Mouse (Mus musculus): ENCODE data around the gene Large1. TPM values are rescaled to one million over a fixed set of nuclear protein-coding genes. Genes with fewer than 3 reads are reported as not detected.

Large1 gene
- polyA plus RNA-seq, 1 experiment from 2014 or later: 1.1 TPM

GRCm38 (mm10) chr8:73310036-73310435 is 43.3 kb downstream of the Large1 start:
- H3K9ac ChIP-seq (replicated peaks): no peak overlapping the region

GRCm38 (mm10) chr8:73303907-73304306 is 49.4 kb downstream of the Large1 start:
- Histone ChIP-seq H3K36me3 (replicated peaks; ENCODE audit: insufficient read depth, low read length) (no peaks in the 10 kb centered on the region), H3K9ac (replicated peaks) (no peak overlapping the region), H3K27me3 (ENCODE audit: insufficient read depth, low read length) (no peaks in the 10 kb centered on the region), H3K27ac (ENCODE audit: low read depth) (no peak overlapping the region), H3K4me1 (ENCODE audit: insufficient read depth) (no peaks in the 10 kb centered on the region), H3K9me3 (ENCODE audit: low read length) (no peaks in the 10 kb centered on the region), H3K4me2 (ENCODE audit: low read depth, low read length) (no peak overlapping the region), H3K4me3 (ENCODE audit: low read depth, low read length) (no peak overlapping the region)
- TF ChIP-seq CTCF (IDR thresholded peaks at IDR 0.05; ENCODE audit: low read depth) (no peak), EP300 (IDR thresholded peaks at IDR 0.05; ENCODE audit: low read depth) (no peak)
- WGBS (ENCODE audit: insufficient replicate concordance): 68% methylated on average over 4 of the region's 4 CpGs
- ATAC-seq (no peak), DNase-seq (no peak)

More at GRCm38 (mm10) chr8:73310036-73310435, 43.3 kb downstream of the Large1 start:
- DNase-seq: no peak
- no peaks in the 10 kb centered on the region for H3K9me3 ChIP-seq (ENCODE audit: low read length)
- no peak for TF ChIP-seq EP300 (IDR thresholded peaks at IDR 0.05; ENCODE audit: low read depth)
- no peak for TF ChIP-seq CTCF (IDR thresholded peaks at IDR 0.05; ENCODE audit: low read depth)
- no peak overlapping the region for H3K4me2 ChIP-seq (ENCODE audit: low read depth, low read length)
- no peak overlapping the region for H3K4me3 ChIP-seq (ENCODE audit: low read depth, low read length)
- H3K27ac ChIP-seq (ENCODE audit: low read depth): no peak overlapping the region
- H3K36me3 ChIP-seq (replicated peaks; ENCODE audit: insufficient read depth, low read length): no peaks in the 10 kb centered on the region
- no peak for ATAC-seq
- no peaks in the 10 kb centered on the region for H3K4me1 ChIP-seq (ENCODE audit: insufficient read depth)
- H3K27me3 ChIP-seq (ENCODE audit: insufficient read depth, low read length): no peaks in the 10 kb centered on the region

GRCm38 (mm10) chr8:73302947-73303346 is 50.4 kb downstream of the Large1 start:
- DNase-seq: no peak
- WGBS (ENCODE audit: insufficient replicate concordance): 75% methylated on average over 3 of the region's 3 CpGs
- Histone ChIP-seq H3K9ac (replicated peaks) (no peak overlapping the region), H3K36me3 (replicated peaks; ENCODE audit: insufficient read depth, low read length) (no peaks in the 10 kb centered on the region), H3K4me2 (ENCODE audit: low read depth, low read length) (no peak overlapping the region), H3K4me3 (ENCODE audit: low read depth, low read length) (no peak overlapping the region), H3K9me3 (ENCODE audit: low read length) (no peaks in the 10 kb centered on the region), H3K27ac (ENCODE audit: low read depth) (no peak overlapping the region), H3K27me3 (ENCODE audit: insufficient read depth, low read length) (no peaks in the 10 kb centered on the region), H3K4me1 (ENCODE audit: insufficient read depth) (no peaks in the 10 kb centered on the region)
- ATAC-seq: no peak
- no peak for TF ChIP-seq EP300 (IDR thresholded peaks at IDR 0.05; ENCODE audit: low read depth)
- TF ChIP-seq CTCF (IDR thresholded peaks at IDR 0.05; ENCODE audit: low read depth): no peak

GRCm38 (mm10) chr8:73295531-73295930 is 57.8 kb downstream of the Large1 start:
- Histone ChIP-seq H3K36me3 (replicated peaks; ENCODE audit: insufficient read depth, low read length) (no peaks in the 10 kb centered on the region), H3K9me3 (ENCODE audit: low read length) (no peaks in the 10 kb centered on the region), H3K9ac (replicated peaks) (no peak overlapping the region), H3K4me2 (ENCODE audit: low read depth, low read length) (no peak overlapping the region), H3K4me1 (ENCODE audit: insufficient read depth) (no peaks in the 10 kb centered on the region), H3K4me3 (ENCODE audit: low read depth, low read length) (no peak overlapping the region), H3K27me3 (ENCODE audit: insufficient read depth, low read length) (no peaks in the 10 kb centered on the region), H3K27ac (ENCODE audit: low read depth) (no peak overlapping the region)
- ATAC-seq: no peak
- TF ChIP-seq EP300 (IDR thresholded peaks at IDR 0.05; ENCODE audit: low read depth) (no peak), CTCF (IDR thresholded peaks at IDR 0.05; ENCODE audit: low read depth) (no peak)
- no peak for DNase-seq

- Histone ChIP-seq H3K9ac (replicated peaks) (no peak overlapping the region), H3K9me3 (ENCODE audit: low read length) (no peaks in the 10 kb centered on the region), H3K4me3 (ENCODE audit: low read depth, low read length) (no peak overlapping the region), H3K36me3 (replicated peaks; ENCODE audit: insufficient read depth, low read length) (no peaks in the 10 kb centered on the region), H3K4me2 (ENCODE audit: low read depth, low read length) (no peak overlapping the region), H3K4me1 (ENCODE audit: insufficient read depth) (no peaks in the 10 kb centered on the region), H3K27me3 (ENCODE audit: insufficient read depth, low read length) (no peaks in the 10 kb centered on the region), H3K27ac (ENCODE audit: low read depth) (no peak overlapping the region)
- no peak for ATAC-seq
- no peak for TF ChIP-seq EP300 (IDR thresholded peaks at IDR 0.05; ENCODE audit: low read depth)
- TF ChIP-seq CTCF (IDR thresholded peaks at IDR 0.05; ENCODE audit: low read depth): no peak
- DNase-seq: no peak
- WGBS (ENCODE audit: insufficient replicate concordance): 43% methylated on average over 2 of the region's 2 CpGs
Measured at GRCm38 (mm10) chr8:73293655-73294054, 59.7 kb downstream of the Large1 start.

- Histone ChIP-seq H3K9me3 (ENCODE audit: low read length) (no peaks in the 10 kb centered on the region), H3K4me2 (ENCODE audit: low read depth, low read length) (no peak overlapping the region), H3K4me3 (ENCODE audit: low read depth, low read length) (no peak overlapping the region), H3K27ac (ENCODE audit: low read depth) (no peak overlapping the region), H3K27me3 (ENCODE audit: insufficient read depth, low read length) (no peaks in the 10 kb centered on the region), H3K36me3 (replicated peaks; ENCODE audit: insufficient read depth, low read length) (no peaks in the 10 kb centered on the region), H3K4me1 (ENCODE audit: insufficient read depth) (no peaks in the 10 kb centered on the region), H3K9ac (replicated peaks) (no peak overlapping the region)
- TF ChIP-seq CTCF (IDR thresholded peaks at IDR 0.05; ENCODE audit: low read depth) (no peak), EP300 (IDR thresholded peaks at IDR 0.05; ENCODE audit: low read depth) (no peak)
- no peak for ATAC-seq
- WGBS (ENCODE audit: insufficient replicate concordance): 70% methylated on average over 2 of the region's 2 CpGs
- DNase-seq: no peak
Measured at GRCm38 (mm10) chr8:73291630-73292029, 61.7 kb downstream of the Large1 start.

- Histone ChIP-seq H3K27ac (ENCODE audit: low read depth) (no peak overlapping the region), H3K4me2 (ENCODE audit: low read depth, low read length) (no peak overlapping the region), H3K27me3 (ENCODE audit: insufficient read depth, low read length) (no peaks in the 10 kb centered on the region), H3K9me3 (ENCODE audit: low read length) (no peaks in the 10 kb centered on the region), H3K4me3 (ENCODE audit: low read depth, low read length) (no peak overlapping the region), H3K9ac (replicated peaks) (no peak overlapping the region), H3K4me1 (ENCODE audit: insufficient read depth) (no peaks in the 10 kb centered on the region), H3K36me3 (replicated peaks; ENCODE audit: insufficient read depth, low read length) (no peaks in the 10 kb centered on the region)
- no peak for TF ChIP-seq EP300 (IDR thresholded peaks at IDR 0.05; ENCODE audit: low read depth)
- TF ChIP-seq CTCF (IDR thresholded peaks at IDR 0.05; ENCODE audit: low read depth): no peak
- WGBS (ENCODE audit: insufficient replicate concordance): 85% methylated on average over 2 of the region's 2 CpGs
- DNase-seq: no peak
- ATAC-seq: no peak
Measured at GRCm38 (mm10) chr8:73290636-73291035, 62.7 kb downstream of the Large1 start.
